Mouse (Mus musculus) midbrain, postnatal 0 days (tissue): Measurements from ENCODE around the gene Prss57. TPM values are rescaled to one million over a fixed set of nuclear protein-coding genes. Genes with fewer than 3 reads are reported as not detected.

ENCODE experiments used
- ATAC-seq: fragments of 200-750 bp; cut with Nextera tagmentation; 2 replicates; pipeline ENCODE4 v1.8.0; 2017; ENCODE audit warnings: moderate number of reproducible peaks, mild to moderate bottlenecking, moderate TSS enrichment, moderate library complexity; ENCODE audit not compliant: low FRiP score
- DNase-seq: peaks from one replicate; pipeline ENCODE4 v3.0.0-alpha.2; 2015; ENCODE audit warnings: low spot score
- H3K27ac ChIP-seq: fragments of 300-500 bp; sonication (generic); 2 replicates; pipeline ENCODE4 v1.5.1; 2014; ENCODE audit warnings: low read depth, mild to moderate bottlenecking, low read length, mixed read lengths
- H3K27me3 ChIP-seq: fragments of 300-500 bp; sonication (generic); 2 replicates; pipeline ENCODE4 v1.6.1; 2014; ENCODE audit warnings: low read length, control low read depth, mixed read lengths; ENCODE audit not compliant: insufficient read depth
- H3K36me3 ChIP-seq: fragments of 300-500 bp; sonication (generic); 2 replicates; pipeline ENCODE4 v1.6.1; 2014; ENCODE audit warnings: low read length, control low read depth, mixed read lengths; ENCODE audit not compliant: insufficient read depth
- H3K4me1 ChIP-seq: fragments of 300-500 bp; sonication (generic); 2 replicates; pipeline ENCODE4 v1.6.1; 2014; ENCODE audit warnings: mild to moderate bottlenecking, control low read depth, antibody characterized with exemption, low read length, mixed read lengths; ENCODE audit not compliant: insufficient read depth
- H3K4me2 ChIP-seq: fragments of 300-500 bp; sonication (generic); 2 replicates; pipeline ENCODE4 v1.6.1; 2014; ENCODE audit warnings: low read depth, mild to moderate bottlenecking, low read length, mixed read lengths; ENCODE audit not compliant: poor library complexity, severe bottlenecking
- H3K4me3 ChIP-seq: fragments of 300-500 bp; sonication (generic); 2 replicates; pipeline ENCODE4 v1.5.1; 2014; ENCODE audit warnings: low read depth, mild to moderate bottlenecking, low read length, moderate library complexity
- H3K9ac ChIP-seq: fragments of 300-500 bp; sonication (generic); replicated peaks from 2 replicates; pipeline ENCODE4 v1.6.1; 2014; ENCODE audit warnings: mild to moderate bottlenecking, low read length, moderate library complexity, mixed read lengths; ENCODE audit not compliant: poor library complexity, severe bottlenecking
- H3K9me3 ChIP-seq: fragments of 300-500 bp; sonication (generic); 2 replicates; pipeline ENCODE4 v1.6.1; 2016; ENCODE audit warnings: low read length, control low read depth
- CTCF ChIP-seq: IDR thresholded peaks from 2 replicates; pipeline ENCODE4 v1.5.1; 2016; ENCODE audit warnings: antibody characterized with exemption, mild to moderate bottlenecking
- WGBS: fragments of 180-500 bp; shearing (Covaris S2); extraction: QIAGEN DNeasy Blood & Tissue Kit; methylation state at CpG from one replicate; pipeline ENCODE4 v1.1.7; 2014; 5-methylcytosine and 5-hydroxymethylcytosine counted together
- polyA plus RNA-seq: library from polyadenylated mRNA; unstranded; fragments of >200 nt; fragmentation: Nextera tagmentation; extraction: Ambion mirVana; gene quantifications from 2 replicates; pipeline ENCODE4 v1.2.1, GENCODE M21; 2015
- total RNA-seq: library from RNA; depleted of rRNA; stranded (reverse); fragments of >200 nt; gene quantifications from 2 replicates; pipeline ENCODE4 v1.2.3, GENCODE M21; 2014; rRNA removed

The Prss57 gene
- total RNA-seq (1.1 TPM in 1 of 2 replicates, not detected in the other), polyA plus RNA-seq (0.09 and 0.25 TPM in 2 replicates)

- WGBS, result 92% methylated on average over 4 of the region's 4 CpGs
- H3K9me3 ChIP-seq, result no peaks in the 10 kb centered on the region
These were observed at the start of gene Prss57 for GRCm38 (mm10) chr10:79790861-79791260. TSS of gene Prss57 (minus strand) at chr10:79790961.

GRCm38 (mm10) chr10:79840091-79840490 lies 49.3 kb upstream of the Prss57 start:
- no peak for TF ChIP-seq CTCF
- H3K4me2 ChIP-seq, result no peak overlapping the region

More at GRCm38 (mm10) chr10:79790861-79791260, at the start of gene Prss57:
- Histone ChIP-seq H3K4me1 (peaks cover 10% of the 10 kb centered on the region; the same call in 1 of the 2 replicates), H3K4me3 (no peak within 1 kb of the TSS), H3K9ac (no peak within 1 kb of the TSS), H3K27ac (no peak within 1 kb of the TSS), H3K36me3 (no peaks in the 10 kb centered on the region), H3K27me3 (no peaks in the 10 kb centered on the region), H3K4me2 (no peak within 1 kb of the TSS)
- no peak for TF ChIP-seq CTCF
- ATAC-seq (no peak), DNase-seq (no peak)

GRCm38 (mm10) chr10:79838151-79838550 lies 47.4 kb upstream of the Prss57 start:
- 81% methylated on average over 2 of the region's 2 CpGs for WGBS
- no peak for TF ChIP-seq CTCF
- Histone ChIP-seq H3K4me2 (no peak overlapping the region), H3K27me3 (no peaks in the 10 kb centered on the region), H3K4me3 (no peak overlapping the region), H3K4me1 (no peaks in the 10 kb centered on the region), H3K9me3 (no peaks in the 10 kb centered on the region), H3K27ac (no peak overlapping the region), H3K9ac (no peak overlapping the region), H3K36me3 (no peaks in the 10 kb centered on the region)
- DNase-seq (no peak), ATAC-seq (no peak)

More at GRCm38 (mm10) chr10:79840091-79840490, 49.3 kb upstream of the Prss57 start:
- no peak for ATAC-seq
- no peak for DNase-seq
- Histone ChIP-seq H3K9ac (no peak overlapping the region), H3K4me3 (no peak overlapping the region), H3K27me3 (no peaks in the 10 kb centered on the region), H3K36me3 (no peaks in the 10 kb centered on the region), H3K27ac (no peak overlapping the region), H3K9me3 (no peaks in the 10 kb centered on the region), H3K4me1 (no peaks in the 10 kb centered on the region)
- 92% methylated on average over 3 of the region's 3 CpGs for WGBS

GRCm38 (mm10) chr10:79836918-79837317 lies 46.2 kb upstream of the Prss57 start:
- Histone ChIP-seq H3K4me2 (no peak overlapping the region), H3K9ac (no peak overlapping the region), H3K4me1 (no peaks in the 10 kb centered on the region), H3K4me3 (no peak overlapping the region), H3K27me3 (no peaks in the 10 kb centered on the region), H3K27ac (no peak overlapping the region), H3K36me3 (no peaks in the 10 kb centered on the region), H3K9me3 (no peaks in the 10 kb centered on the region)
- ATAC-seq (no peak), DNase-seq (no peak)
- TF ChIP-seq CTCF, result peak; percentile 45
- WGBS, result 98% methylated on average over 3 of the region's 3 CpGs

GRCm38 (mm10) chr10:79834769-79835398 lies 44.1 kb upstream of the Prss57 start:
- Histone ChIP-seq H3K4me2 (no peak overlapping the region), H3K27me3 (no peaks in the 10 kb centered on the region), H3K27ac (no peak overlapping the region), H3K4me3 (no peak overlapping the region), H3K9ac (no peak overlapping the region), H3K4me1 (no peaks in the 10 kb centered on the region), H3K9me3 (no peaks in the 10 kb centered on the region), H3K36me3 (no peaks in the 10 kb centered on the region)
- peak; percentile 95 for TF ChIP-seq CTCF
- 23% methylated on average over 9 of the region's 9 CpGs for WGBS
- DNase-seq (peak; percentile 79), ATAC-seq (peak; percentile 38; the same call in 1 of the 2 replicates)

- Histone ChIP-seq H3K27ac (no peak overlapping the region), H3K36me3 (no peaks in the 10 kb centered on the region), H3K4me2 (no peak overlapping the region), H3K4me1 (no peaks in the 10 kb centered on the region), H3K9ac (no peak overlapping the region), H3K27me3 (no peaks in the 10 kb centered on the region), H3K9me3 (no peaks in the 10 kb centered on the region), H3K4me3 (no peak overlapping the region)
- no peak for DNase-seq
- ATAC-seq, result no peak
- WGBS, result 73% methylated on average over 9 of the region's 9 CpGs
- no peak for TF ChIP-seq CTCF
These were observed 42.0 kb upstream of the Prss57 start for GRCm38 (mm10) chr10:79832786-79833181.
